In genomic region chr5:103919497-103919896, GRCm38 (mm10) we compare ENCODE assay signal across 29 mouse cellular contexts. TPM values are rescaled to one million over a fixed set of nuclear protein-coding genes. Genes with fewer than 3 reads are reported as not detected.
DNase-seq lines count a peak whose midpoint lies in the region; ATAC-seq and TF ChIP-seq lines count a peak whose summit lies in the region.
"Had no signal": no experiment of that assay in that cellular context is flagged by ENCODE, and none has a peak within 500 bp of the region (broad histone marks: within the 10 kb centered on the region; RNA-seq: fewer than 3 reads in every experiment).

No protein-coding gene starts in this region.

- TF ChIP-seq CTCF in G1E (IDR thresholded peaks at IDR 0.05; ENCODE audit: low read depth, low read length), result no peak
- no peak for TF ChIP-seq CTCF in intestine, postnatal 0 days (IDR thresholded peaks at IDR 0.05; ENCODE audit: low read depth)

- no peak overlapping the region for H3K27ac ChIP-seq in intestine, postnatal 0 days (ENCODE audit: low read depth, low read length)
- H3K27ac ChIP-seq: forebrain, embryonic 10.5 days; heart, embryonic 15.5 days; hindbrain, embryonic 10.5 days; hindbrain, embryonic 13.5 days had no signal

- H3K9ac ChIP-seq in intestine, postnatal 0 days (ENCODE audit: low read depth, low read length), result no peak overlapping the region
- H3K9ac ChIP-seq: forebrain, postnatal 0 days; heart, embryonic 12.5 days; heart, embryonic 15.5 days; hindbrain, embryonic 13.5 days had no signal

- DNase-seq in G1E (ENCODE audit: low spot score) (no peak), MEL-GATA-1-ER (ENCODE audit: extremely low read depth, low read depth) (peak; percentile 53)
- DNase-seq in T-cell, adult 2 months (ENCODE audit: low spot score), result no peak
- no peak for DNase-seq in urinary bladder, postnatal 10 days (ENCODE audit: low spot score)
- no peak for DNase-seq in thymus, postnatal 25 days
- DNase-seq: adrenal gland, postnatal 10 days; adrenal gland, postnatal 36 days; cerebellum, adult 18-20 months; cerebellum, adult 9-10 months; cerebellum, postnatal 14 days; embryo, embryonic 11 days; forebrain, postnatal 0 days; gastrocnemius, adult 2 months; gastrocnemius, postnatal 14 days; heart, adult 18-20 months; heart, postnatal 10 days; heart, postnatal 36 days; kidney, adult 11 months had no signal

- peak; percentile 62 for ATAC-seq in G1E (ENCODE audit: extremely low read depth, insufficient number of reproducible peaks, low FRiP score, poor library complexity, severe bottlenecking)
- peak; percentile 33; the same call in 1 of the 2 replicates for ATAC-seq in intestine, postnatal 0 days
- ATAC-seq: forebrain, embryonic 14.5 days; forebrain, postnatal 0 days; hindbrain, embryonic 16.5 days had no signal

- H3K4me3 ChIP-seq in G1E (ENCODE audit: low read depth, low read length), result no peak overlapping the region
- H3K4me3 ChIP-seq in intestine, postnatal 0 days (ENCODE audit: low read depth, low read length), result no peak overlapping the region
- H3K4me3 ChIP-seq: forebrain, embryonic 10.5 days; gastrocnemius, adult 2 months; heart, embryonic 12.5 days; heart, embryonic 15.5 days; hindbrain, embryonic 10.5 days; hindbrain, embryonic 13.5 days had no signal

- H3K4me1 ChIP-seq in G1E (ENCODE audit: insufficient read depth, low read depth, low read length), result 0 out of 2 replicates have a peak, but pooled peaks cover 7% of the 10 kb centered on the region
- no peaks in the 10 kb centered on the region for H3K4me1 ChIP-seq in intestine, postnatal 0 days (replicated peaks; ENCODE audit: control insufficient read depth, insufficient read depth, low read length)
- H3K4me1 ChIP-seq: heart, embryonic 15.5 days; hindbrain, embryonic 10.5 days had no signal

- no peaks in the 10 kb centered on the region for H3K9me3 ChIP-seq in G1E (replicated peaks)
- H3K9me3 ChIP-seq in intestine, postnatal 0 days (ENCODE audit: control insufficient read depth), result no peaks in the 10 kb centered on the region
- H3K9me3 ChIP-seq: forebrain, embryonic 10.5 days; heart, embryonic 12.5 days; heart, embryonic 15.5 days; hindbrain, embryonic 10.5 days; hindbrain, embryonic 13.5 days had no signal

- 37% methylated on average over 4 of the region's 4 CpGs for WGBS in intestine, postnatal 0 days

- H3K36me3 ChIP-seq in G1E (replicated peaks), result no peaks in the 10 kb centered on the region
- H3K36me3 ChIP-seq in intestine, postnatal 0 days (ENCODE audit: control insufficient read depth, insufficient read depth), result no peaks in the 10 kb centered on the region
- H3K36me3 ChIP-seq: forebrain, embryonic 10.5 days; heart, embryonic 12.5 days; heart, embryonic 15.5 days; hindbrain, embryonic 10.5 days; hindbrain, embryonic 13.5 days had no signal

- H3K27me3 ChIP-seq in G1E (ENCODE audit: insufficient read depth, low read length), result 0 out of 2 replicates have a peak, but pooled peaks cover 4% of the 10 kb centered on the region
- H3K27me3 ChIP-seq in intestine, postnatal 0 days (replicated peaks; ENCODE audit: control insufficient read depth, insufficient read depth, low read length), result no peaks in the 10 kb centered on the region
- H3K27me3 ChIP-seq: heart, embryonic 12.5 days; heart, embryonic 15.5 days had no signal

- no peak overlapping the region for H3K4me2 ChIP-seq in intestine, postnatal 0 days (replicated peaks; ENCODE audit: low read depth)
- H3K4me2 ChIP-seq: heart, embryonic 12.5 days; heart, embryonic 15.5 days; hindbrain, embryonic 13.5 days had no signal

RNA-seq across cellular contexts. Expression of gene Klhl8, which starts 8.4 kb away (rescaled TPM):
- 1.5 TPM in 2 replicates for total RNA-seq in G1E (2014; fragmentation: Nextera tagmentation)
- total RNA-seq in G1E (2017), result 3.0 and 3.3 TPM in 2 replicates
- polyA plus RNA-seq in G1E (2012), result 0.04 and 0.11 TPM in 2 replicates
- polyA plus RNA-seq in intestine, postnatal 0 days (2015; fragmentation: Nextera tagmentation; extraction: Ambion mirVana), result 4.3 and 4.6 TPM in 2 replicates

RNA-seq across cellular contexts. Expression of gene Hsd17b13, which starts 57.7 kb away (rescaled TPM):
- total RNA-seq in G1E (2014; fragmentation: Nextera tagmentation) (not detected in 2 replicates), G1E (2017) (0.12 TPM in 1 of 2 replicates, not detected in the other)
- polyA plus RNA-seq in G1E (2012), result not detected in 2 replicates
- 76.5 and 78.0 TPM in 2 replicates for polyA plus RNA-seq in intestine, postnatal 0 days (2015; fragmentation: Nextera tagmentation; extraction: Ambion mirVana)
- total RNA-seq: adrenal gland, adult 18-20 months; ES-E14; forebrain, postnatal 0 days; gastrocnemius, adult 2 months; gastrocnemius, postnatal 14 days; heart, adult 18-20 months; heart, postnatal 10 days; heart, postnatal 36 days had no signal
- polyA plus RNA-seq: embryonic facial prominence, embryonic 11.5 days; forebrain, embryonic 10.5 days; forebrain, embryonic 14.5 days; heart, embryonic 12.5 days; heart, embryonic 15.5 days; hindbrain, embryonic 10.5 days; hindbrain, embryonic 13.5 days; hindbrain, embryonic 16.5 days had no signal

Comparison
In these comparisons a context has a peak if more than half of its experiments do, and no peak if none do; other contexts are left out.
1. RNA of gene Hsd17b13, which starts 57.7 kb away (polyA plus RNA-seq): 76.5 to 78.0 TPM in intestine, postnatal 0 days; not detected in G1E; every median in the first group is over 10 times any median in the second.